Mouse (Mus musculus) thymus, adult 2 months (tissue): ENCODE measurements at regions not wholly inside any gene's neighbourhood (a gene's known extent, or its start where the extent isn't known, plus 50 kb on each side); places are given as distances from the start of the nearest gene placed in this dataset.

Experiments used
- CTCF ChIP-seq: fragments of 200-500 bp; IDR thresholded peaks from 2 replicates; pipeline ENCODE4 v1.5.1; 2012; ENCODE audit warnings: mild to moderate bottlenecking, control low read depth, low read length, moderate library complexity, borderline replicate concordance; ENCODE audit not compliant: control insufficient read depth, poor library complexity, insufficient read depth; ENCODE audit errors: extremely low read depth
- POLR2A ChIP-seq: fragments of 200-500 bp; IDR thresholded peaks from 2 replicates; pipeline ENCODE4 v1.6.1; 2012; ENCODE audit warnings: mild to moderate bottlenecking, low read length, control low read depth, moderate library complexity; ENCODE audit not compliant: control insufficient read depth, poor library complexity, insufficient read depth; ENCODE audit errors: extremely low read depth

- TF ChIP-seq CTCF (no peak), POLR2A (no peak)
Measured at GRCm38 (mm10) chr11:84697521-84697920, 121.8 kb downstream of the Mrm1 start.
